Mouse (Mus musculus): ENCODE data around the gene Dhcr7. TPM values are rescaled to one million over a fixed set of nuclear protein-coding genes. Genes with fewer than 3 reads are reported as not detected.
A peak's percentile ranks its signal among the peaks of the same experiment; 100 is the strongest.

Gene Dhcr7
- polyA plus RNA-seq, 1 experiment from 2014 or later = 20.2 TPM

- peak overlapping the region; percentile 69 for H3K9ac ChIP-seq (ENCODE audit: low read length)
- H3K4me1 ChIP-seq (ENCODE audit: control insufficient read depth in 2 of 2, insufficient read depth in 2 of 2, low read length in 2 of 2) = peaks cover 8 to 10% of the 10 kb centered on the region in 2 experiments
- no peak for ATAC-seq (ENCODE audit: insufficient number of reproducible peaks, insufficient read depth, low FRiP score, low read depth)
- WGBS = 77% methylated on average over 4 of the region's 4 CpGs
- H3K27me3 ChIP-seq (ENCODE audit: control insufficient read depth, insufficient read depth, low read length) = no peaks in the 10 kb centered on the region
- H3K4me3 ChIP-seq (ENCODE audit: control insufficient read depth in 1 of 2, insufficient read depth in 1 of 2, low read depth in 1 of 2, low read length in 2 of 2) = peak overlapping the region; percentile 39 to 64
- H3K9me3 ChIP-seq (ENCODE audit: control insufficient read depth, low read length) = no peaks in the 10 kb centered on the region
- peak overlapping the region; percentile 85 to 87 for H3K27ac ChIP-seq (replicated peaks in 1 of 2; ENCODE audit: control insufficient read depth in 1 of 2, insufficient read depth in 1 of 2, low read depth in 2 of 2, low read length in 2 of 2)
- peaks cover 9% of the 10 kb centered on the region for H3K36me3 ChIP-seq (ENCODE audit: control insufficient read depth, insufficient read depth, low read length)
- H3K4me2 ChIP-seq (ENCODE audit: low read length) = peak overlapping the region; percentile 62
These were observed 291 bp downstream of the Dhcr7 start for GRCm38 (mm10) chr7:143823266-143823605.

- Histone ChIP-seq H3K9ac (ENCODE audit: low read length) (no peak overlapping the region), H3K36me3 (ENCODE audit: control insufficient read depth, insufficient read depth, low read length) (no peaks in the 10 kb centered on the region), H3K4me2 (ENCODE audit: low read length) (no peak overlapping the region), H3K27ac (replicated peaks in 1 of 2; ENCODE audit: control insufficient read depth in 1 of 2, insufficient read depth in 1 of 2, low read depth in 2 of 2, low read length in 2 of 2) (no peak overlapping the region), H3K27me3 (ENCODE audit: control insufficient read depth, insufficient read depth, low read length) (no peaks in the 10 kb centered on the region), H3K9me3 (ENCODE audit: control insufficient read depth, low read length) (no peaks in the 10 kb centered on the region), H3K4me1 (ENCODE audit: control insufficient read depth in 2 of 2, insufficient read depth in 2 of 2, low read length in 2 of 2) (peaks cover 9 to 15% of the 10 kb centered on the region in 2 experiments), H3K4me3 (ENCODE audit: control insufficient read depth in 1 of 2, insufficient read depth in 1 of 2, low read depth in 1 of 2, low read length in 2 of 2) (no peak overlapping the region)
- no peak for ATAC-seq (ENCODE audit: insufficient number of reproducible peaks, insufficient read depth, low FRiP score, low read depth)
- 82% methylated on average over 2 of the region's 2 CpGs for WGBS
These were observed 4.0 kb downstream of the Dhcr7 start for GRCm38 (mm10) chr7:143826985-143827384.

DNA sequence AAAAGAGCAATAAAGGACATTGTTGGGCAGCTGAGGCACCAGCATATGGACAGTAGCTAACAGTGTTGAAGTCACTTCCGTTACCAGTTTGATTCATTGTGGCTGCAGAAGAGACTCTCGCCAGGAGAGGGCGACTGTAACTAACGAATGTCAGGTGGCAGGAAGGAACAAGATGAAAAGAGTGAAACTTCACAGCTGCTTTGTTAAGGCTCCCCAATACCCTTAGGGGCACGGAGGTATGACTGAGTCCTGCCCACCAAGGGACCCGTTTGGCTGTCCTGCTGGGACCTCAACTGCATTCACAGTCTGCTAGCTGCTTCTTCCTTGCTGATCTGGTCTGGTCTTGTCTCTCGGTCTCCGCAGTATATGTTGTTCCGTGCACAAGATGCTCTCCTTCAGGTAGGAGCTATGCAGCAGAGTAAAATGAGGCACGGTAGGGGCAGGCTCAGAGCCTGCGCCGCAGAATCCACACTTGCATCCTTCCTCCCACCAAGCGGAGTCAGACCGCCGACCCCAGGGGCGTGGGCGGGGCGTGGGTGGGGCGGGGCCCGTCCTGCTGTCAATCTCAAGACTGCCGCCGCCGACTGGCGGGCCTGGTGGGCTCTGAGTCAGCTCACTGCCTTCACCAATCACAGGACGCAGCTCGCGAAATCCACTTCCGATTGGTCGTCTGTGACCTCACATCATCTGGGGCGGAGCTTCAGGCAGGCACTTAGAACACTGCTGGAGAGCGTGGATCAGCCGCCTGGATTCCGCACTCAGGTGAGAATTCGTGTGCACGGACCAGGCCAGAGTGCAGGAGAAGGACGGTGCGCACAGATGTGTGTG, 6.8 kb downstream of the Dhcr7 start:
- under 1% methylated on average over 37 of the region's 37 CpGs for WGBS

DNA sequence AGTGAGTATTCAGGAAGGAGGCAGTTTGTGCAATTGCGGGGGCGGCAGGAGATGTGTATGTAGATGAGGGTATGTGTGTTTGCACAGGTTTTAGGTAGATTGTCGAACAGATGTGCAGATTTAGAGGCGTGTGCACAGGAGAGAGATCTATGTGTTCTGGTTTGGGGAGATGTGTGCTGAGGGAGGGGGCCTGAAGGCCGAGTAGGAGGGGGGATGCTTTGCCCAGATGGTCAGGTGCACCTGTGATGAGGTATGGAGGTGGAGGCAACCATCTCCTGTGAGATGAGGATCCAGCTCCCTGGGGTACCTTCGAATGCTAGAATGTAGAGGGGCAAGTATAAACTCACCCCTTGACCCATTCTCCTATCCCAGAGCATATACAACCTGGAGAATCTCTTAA, 7.5 kb downstream of the Dhcr7 start:
- 0 out of 4 replicates have a peak overlapping the region, but pooled peaks of 1 of the 2 experiments have one; percentile 30 for H3K27ac ChIP-seq (replicated peaks in 1 of 2; ENCODE audit: control insufficient read depth in 1 of 2, insufficient read depth in 1 of 2, low read depth in 2 of 2, low read length in 2 of 2)
- 12% methylated on average over 6 of the region's 6 CpGs for WGBS
- no peak for ATAC-seq (ENCODE audit: insufficient number of reproducible peaks, insufficient read depth, low FRiP score, low read depth)

More for the DNA sequence above, 6.8 kb downstream of the Dhcr7 start:
- Histone ChIP-seq H3K9me3 (ENCODE audit: control insufficient read depth, low read length) (no peaks in the 10 kb centered on the region), H3K9ac (ENCODE audit: low read length) (peak overlapping the region; percentile 80), H3K4me3 (ENCODE audit: control insufficient read depth in 1 of 2, insufficient read depth in 1 of 2, low read depth in 1 of 2, low read length in 2 of 2) (peak overlapping the region; percentile 66 to 92), H3K4me1 (ENCODE audit: control insufficient read depth in 2 of 2, insufficient read depth in 2 of 2, low read length in 2 of 2) (peaks cover 2 to 8% of the 10 kb centered on the region in 2 experiments), H3K36me3 (ENCODE audit: control insufficient read depth, insufficient read depth, low read length) (0 out of 2 replicates have a peak, but pooled peaks cover 4% of the 10 kb centered on the region), H3K27ac (replicated peaks in 1 of 2; ENCODE audit: control insufficient read depth in 1 of 2, insufficient read depth in 1 of 2, low read depth in 2 of 2, low read length in 2 of 2) (peak overlapping the region; percentile 88 to 94), H3K27me3 (ENCODE audit: control insufficient read depth, insufficient read depth, low read length) (no peaks in the 10 kb centered on the region), H3K4me2 (ENCODE audit: low read length) (peak overlapping the region; percentile 85)
- peak; percentile 95 for ATAC-seq (ENCODE audit: insufficient number of reproducible peaks, insufficient read depth, low FRiP score, low read depth)

DNA sequence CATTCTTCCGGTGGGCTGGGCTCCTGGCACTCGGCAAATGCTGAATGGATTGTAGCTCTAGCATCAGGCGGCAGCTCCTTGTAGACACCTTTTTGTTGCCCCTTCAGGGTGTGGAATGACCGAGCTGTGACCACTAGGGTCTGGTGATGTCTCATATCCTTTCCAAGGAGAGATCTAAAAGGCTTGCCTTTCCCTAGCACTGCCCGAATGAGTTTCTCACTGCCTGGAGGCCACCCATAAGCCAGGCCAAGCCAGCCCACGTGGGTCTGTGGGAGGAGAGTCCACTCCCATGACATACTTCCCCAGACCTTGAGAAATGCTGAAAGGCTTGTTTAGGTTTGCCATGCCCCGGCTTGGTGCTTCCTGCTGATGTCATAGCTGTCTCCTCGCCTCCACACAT, 9.3 kb downstream of the Dhcr7 start:
- H3K9ac ChIP-seq (ENCODE audit: low read length) = no peak overlapping the region
- no peak overlapping the region for H3K4me2 ChIP-seq (ENCODE audit: low read length)
- H3K9me3 ChIP-seq (ENCODE audit: control insufficient read depth, low read length) = no peaks in the 10 kb centered on the region
- H3K4me1 ChIP-seq (ENCODE audit: control insufficient read depth in 2 of 2, insufficient read depth in 2 of 2, low read length in 2 of 2) = peaks cover 2 to 14% of the 10 kb centered on the region in 2 experiments
- peaks cover 10% of the 10 kb centered on the region; the same call in 1 of the 2 replicates for H3K36me3 ChIP-seq (ENCODE audit: control insufficient read depth, insufficient read depth, low read length)
- 88% methylated on average over 8 of the region's 8 CpGs for WGBS
- H3K4me3 ChIP-seq (ENCODE audit: control insufficient read depth in 1 of 2, insufficient read depth in 1 of 2, low read depth in 1 of 2, low read length in 2 of 2) = no peak overlapping the region
- ATAC-seq (ENCODE audit: insufficient number of reproducible peaks, insufficient read depth, low FRiP score, low read depth) = no peak
- H3K27me3 ChIP-seq (ENCODE audit: control insufficient read depth, insufficient read depth, low read length) = no peaks in the 10 kb centered on the region
- H3K27ac ChIP-seq (replicated peaks in 1 of 2; ENCODE audit: control insufficient read depth in 1 of 2, insufficient read depth in 1 of 2, low read depth in 2 of 2, low read length in 2 of 2) = no peak overlapping the region

More for the DNA sequence above, 7.5 kb downstream of the Dhcr7 start:
- 0 out of 2 replicates have a peak, but pooled peaks cover 4% of the 10 kb centered on the region for H3K36me3 ChIP-seq (ENCODE audit: control insufficient read depth, insufficient read depth, low read length)
- H3K4me1 ChIP-seq (ENCODE audit: control insufficient read depth in 2 of 2, insufficient read depth in 2 of 2, low read length in 2 of 2) = peaks cover 2 to 8% of the 10 kb centered on the region in 2 experiments
- peak overlapping the region; percentile 56 to 66 for H3K4me3 ChIP-seq (ENCODE audit: control insufficient read depth in 1 of 2, insufficient read depth in 1 of 2, low read depth in 1 of 2, low read length in 2 of 2)
- peak overlapping the region; percentile 85 for H3K4me2 ChIP-seq (ENCODE audit: low read length)
- H3K9me3 ChIP-seq (ENCODE audit: control insufficient read depth, low read length) = no peaks in the 10 kb centered on the region
- H3K27me3 ChIP-seq (ENCODE audit: control insufficient read depth, insufficient read depth, low read length) = no peaks in the 10 kb centered on the region
- H3K9ac ChIP-seq (ENCODE audit: low read length) = peak overlapping the region; percentile 78

GRCm38 (mm10) chr7:143832611-143833010, 9.7 kb downstream of the Dhcr7 start:
- H3K4me3 ChIP-seq (ENCODE audit: control insufficient read depth in 1 of 2, insufficient read depth in 1 of 2, low read depth in 1 of 2, low read length in 2 of 2) = no peak overlapping the region
- ATAC-seq (ENCODE audit: insufficient number of reproducible peaks, insufficient read depth, low FRiP score, low read depth) = no peak
- no peak overlapping the region for H3K4me2 ChIP-seq (ENCODE audit: low read length)
- H3K9me3 ChIP-seq (ENCODE audit: control insufficient read depth, low read length) = no peaks in the 10 kb centered on the region
- no peak overlapping the region for H3K9ac ChIP-seq (ENCODE audit: low read length)
- 84% methylated on average over 2 of the region's 2 CpGs for WGBS
- H3K4me1 ChIP-seq (ENCODE audit: control insufficient read depth in 2 of 2, insufficient read depth in 2 of 2, low read length in 2 of 2) = peaks cover 2 to 14% of the 10 kb centered on the region in 2 experiments
- H3K27me3 ChIP-seq (ENCODE audit: control insufficient read depth, insufficient read depth, low read length) = no peaks in the 10 kb centered on the region
- H3K36me3 ChIP-seq (ENCODE audit: control insufficient read depth, insufficient read depth, low read length) = peaks cover 14% of the 10 kb centered on the region; the same call in 1 of the 2 replicates
- no peak overlapping the region for H3K27ac ChIP-seq (replicated peaks in 1 of 2; ENCODE audit: control insufficient read depth in 1 of 2, insufficient read depth in 1 of 2, low read depth in 2 of 2, low read length in 2 of 2)

GRCm38 (mm10) chr7:143833581-143834190, 10.7 kb downstream of the Dhcr7 start:
- 67% methylated on average over 6 of the region's 6 CpGs for WGBS
- no peak for ATAC-seq (ENCODE audit: insufficient number of reproducible peaks, insufficient read depth, low FRiP score, low read depth)
- H3K9ac ChIP-seq (ENCODE audit: low read length) = no peak overlapping the region
- H3K9me3 ChIP-seq (ENCODE audit: control insufficient read depth, low read length) = no peaks in the 10 kb centered on the region
- peaks cover 2 to 14% of the 10 kb centered on the region in 2 experiments for H3K4me1 ChIP-seq (ENCODE audit: control insufficient read depth in 2 of 2, insufficient read depth in 2 of 2, low read length in 2 of 2)
- H3K36me3 ChIP-seq (ENCODE audit: control insufficient read depth, insufficient read depth, low read length) = peaks cover 24% of the 10 kb centered on the region
- no peak overlapping the region for H3K4me3 ChIP-seq (ENCODE audit: control insufficient read depth in 1 of 2, insufficient read depth in 1 of 2, low read depth in 1 of 2, low read length in 2 of 2)
- H3K27ac ChIP-seq (replicated peaks in 1 of 2; ENCODE audit: control insufficient read depth in 1 of 2, insufficient read depth in 1 of 2, low read depth in 2 of 2, low read length in 2 of 2) = no peak overlapping the region
- no peaks in the 10 kb centered on the region for H3K27me3 ChIP-seq (ENCODE audit: control insufficient read depth, insufficient read depth, low read length)
- no peak overlapping the region for H3K4me2 ChIP-seq (ENCODE audit: low read length)

All from heart, embryonic 14.5 days (tissue).